Mouse (Mus musculus): ENCODE results near the gene Odf2l. TPM values are rescaled to one million over a fixed set of nuclear protein-coding genes. Genes with fewer than 3 reads are reported as not detected.

The Odf2l gene
- polyA plus RNA-seq, 1 experiment from 2014 or later: 5.3 TPM

GRCm38 (mm10) chr3:145170028-145170427, 51.6 kb downstream of the Odf2l start:
- Histone ChIP-seq H3K27ac (replicated peaks) (no peak overlapping the region), H3K4me2 (no peak overlapping the region), H3K36me3 (replicated peaks) (no peaks in the 10 kb centered on the region), H3K27me3 (no peaks in the 10 kb centered on the region), H3K4me3 (replicated peaks) (no peak overlapping the region), H3K9me3 (replicated peaks) (no peaks in the 10 kb centered on the region), H3K4me1 (replicated peaks) (no peaks in the 10 kb centered on the region), H3K9ac (no peak overlapping the region)
- no peak for ATAC-seq (ENCODE audit: insufficient read depth)
- 66% methylated on average over 4 of the region's 4 CpGs for WGBS (ENCODE audit: insufficient replicate concordance)

- Histone ChIP-seq H3K9ac (no peak overlapping the region), H3K4me3 (replicated peaks) (no peak overlapping the region), H3K4me1 (replicated peaks) (no peaks in the 10 kb centered on the region), H3K27ac (replicated peaks) (no peak overlapping the region), H3K27me3 (no peaks in the 10 kb centered on the region), H3K4me2 (no peak overlapping the region), H3K36me3 (replicated peaks) (no peaks in the 10 kb centered on the region), H3K9me3 (replicated peaks) (no peaks in the 10 kb centered on the region)
- WGBS (ENCODE audit: insufficient replicate concordance): 46% methylated on average over 6 of the region's 6 CpGs
- ATAC-seq (ENCODE audit: insufficient read depth): no peak
Measured at GRCm38 (mm10) chr3:145170604-145171389, 52.4 kb downstream of the Odf2l start.

GRCm38 (mm10) chr3:145171390-145172060, 53.1 kb downstream of the Odf2l start:
- Histone ChIP-seq H3K4me2 (no peak overlapping the region), H3K4me3 (replicated peaks) (no peak overlapping the region), H3K27me3 (no peaks in the 10 kb centered on the region), H3K9ac (no peak overlapping the region), H3K9me3 (replicated peaks) (no peaks in the 10 kb centered on the region), H3K36me3 (replicated peaks) (no peaks in the 10 kb centered on the region), H3K4me1 (replicated peaks) (no peaks in the 10 kb centered on the region), H3K27ac (replicated peaks) (no peak overlapping the region)
- 38% methylated on average over 4 of the region's 4 CpGs for WGBS (ENCODE audit: insufficient replicate concordance)
- no peak for ATAC-seq (ENCODE audit: insufficient read depth)

- H3K36me3 ChIP-seq (replicated peaks): no peaks in the 10 kb centered on the region
- H3K4me3 ChIP-seq (replicated peaks): no peak overlapping the region
- no peak for ATAC-seq (ENCODE audit: insufficient read depth)
- no peaks in the 10 kb centered on the region for H3K4me1 ChIP-seq (replicated peaks)
- H3K27me3 ChIP-seq: no peaks in the 10 kb centered on the region
- H3K9me3 ChIP-seq (replicated peaks): no peaks in the 10 kb centered on the region
- H3K9ac ChIP-seq: no peak overlapping the region
- no peak overlapping the region for H3K27ac ChIP-seq (replicated peaks)
- no peak overlapping the region for H3K4me2 ChIP-seq
Measured at GRCm38 (mm10) chr3:145184645-145185044, 66.3 kb downstream of the Odf2l start.

- H3K4me3 ChIP-seq (replicated peaks): no peak overlapping the region
- H3K36me3 ChIP-seq (replicated peaks): no peaks in the 10 kb centered on the region
- H3K27ac ChIP-seq (replicated peaks): no peak overlapping the region
- ATAC-seq (ENCODE audit: insufficient read depth): no peak
- no peaks in the 10 kb centered on the region for H3K4me1 ChIP-seq (replicated peaks)
- 31% methylated on average over 2 of the region's 2 CpGs for WGBS (ENCODE audit: insufficient replicate concordance)
- H3K9ac ChIP-seq: no peak overlapping the region
- H3K27me3 ChIP-seq: no peaks in the 10 kb centered on the region
- H3K4me2 ChIP-seq: no peak overlapping the region
- no peaks in the 10 kb centered on the region for H3K9me3 ChIP-seq (replicated peaks)
Measured at GRCm38 (mm10) chr3:145191972-145192371, 73.6 kb downstream of the Odf2l start.

- H3K4me1 ChIP-seq (replicated peaks): no peaks in the 10 kb centered on the region
- no peaks in the 10 kb centered on the region for H3K27me3 ChIP-seq
- no peak overlapping the region for H3K4me3 ChIP-seq (replicated peaks)
- H3K36me3 ChIP-seq (replicated peaks): no peaks in the 10 kb centered on the region
- ATAC-seq (ENCODE audit: insufficient read depth): no peak
- no peak overlapping the region for H3K27ac ChIP-seq (replicated peaks)
- H3K9ac ChIP-seq: no peak overlapping the region
- 40% methylated on average over 8 of the region's 8 CpGs for WGBS (ENCODE audit: insufficient replicate concordance)
- no peak overlapping the region for H3K4me2 ChIP-seq
- H3K9me3 ChIP-seq (replicated peaks): no peaks in the 10 kb centered on the region
Measured at GRCm38 (mm10) chr3:145195240-145195923, 77.0 kb downstream of the Odf2l start.

- no peaks in the 10 kb centered on the region for H3K4me1 ChIP-seq (replicated peaks)
- WGBS (ENCODE audit: insufficient replicate concordance): 48% methylated on average over 2 of the region's 2 CpGs
- no peak for ATAC-seq (ENCODE audit: insufficient read depth)
- H3K4me3 ChIP-seq (replicated peaks): no peak overlapping the region
- H3K27ac ChIP-seq (replicated peaks): no peak overlapping the region
- no peak overlapping the region for H3K9ac ChIP-seq
- H3K27me3 ChIP-seq: no peaks in the 10 kb centered on the region
- no peak overlapping the region for H3K4me2 ChIP-seq
- H3K36me3 ChIP-seq (replicated peaks): no peaks in the 10 kb centered on the region
- H3K9me3 ChIP-seq (replicated peaks): no peaks in the 10 kb centered on the region
Measured at GRCm38 (mm10) chr3:145198050-145198449, 79.7 kb downstream of the Odf2l start.

Other genes with a start within 250 kb of the Odf2l start
- gene Clca4b, start 186.1 kb upstream of the Odf2l start, polyA plus RNA-seq (2015; fragmentation: Nextera tagmentation; extraction: Ambion mirVana): not detected in 2 replicates
- not detected in 2 replicates for gene Clca4a, start 143.5 kb upstream of the Odf2l start, polyA plus RNA-seq (2015; fragmentation: Nextera tagmentation; extraction: Ambion mirVana)
- gene Clca1, start 85.8 kb upstream of the Odf2l start, polyA plus RNA-seq (2015; fragmentation: Nextera tagmentation; extraction: Ambion mirVana): 0.02 TPM in 1 of 2 replicates, not detected in the other
- not detected in 2 replicates for gene Clca2, start 19.1 kb upstream of the Odf2l start, polyA plus RNA-seq (2015; fragmentation: Nextera tagmentation; extraction: Ambion mirVana)
- 0.21 TPM in 2 replicates for gene Col24a1, start 173.9 kb downstream of the Odf2l start, polyA plus RNA-seq (2015; fragmentation: Nextera tagmentation; extraction: Ambion mirVana)